Mouse (Mus musculus) right cerebral cortex, postnatal 10 days (tissue): ENCODE measurements at regions not wholly inside any gene's neighbourhood (a gene's known extent, or its start where the extent isn't known, plus 50 kb on each side); places are given as distances from the start of the nearest gene placed in this dataset.

Experiments used
- DNase-seq, 2 experiments: peaks; one replicate each; pipeline ENCODE4 v3.0.0; 2021; ENCODE audit warnings: low spot score in 2 of 2

DNA sequence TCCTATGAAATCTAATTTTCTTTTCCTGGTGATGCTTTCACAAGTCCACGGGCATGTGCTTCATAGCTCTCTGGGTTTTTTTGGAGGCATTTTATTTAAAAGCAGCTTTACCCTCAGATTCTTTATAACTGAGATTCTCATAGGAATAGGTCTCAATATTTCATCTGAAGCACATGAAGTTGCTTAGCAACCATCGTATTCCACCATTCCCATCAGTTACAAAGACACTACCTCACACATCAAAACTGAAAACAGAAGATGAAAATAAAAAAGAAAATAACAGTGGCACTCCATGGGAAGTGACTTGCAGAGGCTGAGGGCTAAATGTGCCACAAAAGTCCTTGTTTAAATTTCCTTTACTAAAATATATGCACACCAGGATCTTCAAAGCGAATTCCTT is 384.0 kb upstream of the 1700015G11Rik start:
- no peak for DNase-seq

DNA sequence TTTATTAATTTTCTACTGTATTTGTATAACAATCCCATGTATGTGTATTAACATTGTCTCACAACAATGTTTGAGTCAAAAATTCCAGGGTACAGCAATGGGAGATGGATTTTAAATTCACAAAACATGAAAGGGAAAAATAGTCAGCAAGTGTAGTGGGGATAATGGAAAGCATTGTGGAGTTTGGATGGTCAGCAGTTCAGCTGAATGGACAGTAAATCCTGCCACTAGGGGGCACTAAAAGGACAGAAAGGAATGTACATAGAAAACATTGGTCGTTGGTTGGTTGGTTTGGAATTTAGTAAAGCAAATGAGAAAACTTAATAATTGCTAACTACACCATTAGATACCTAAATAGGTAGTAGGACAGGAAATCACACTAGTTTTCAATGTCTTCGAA is 376.3 kb upstream of the 1700015G11Rik start:
- peak; percentile 26 to 49 for DNase-seq
